ENCODE assay signal across 9 mouse cellular contexts in the genomic region with DNA sequence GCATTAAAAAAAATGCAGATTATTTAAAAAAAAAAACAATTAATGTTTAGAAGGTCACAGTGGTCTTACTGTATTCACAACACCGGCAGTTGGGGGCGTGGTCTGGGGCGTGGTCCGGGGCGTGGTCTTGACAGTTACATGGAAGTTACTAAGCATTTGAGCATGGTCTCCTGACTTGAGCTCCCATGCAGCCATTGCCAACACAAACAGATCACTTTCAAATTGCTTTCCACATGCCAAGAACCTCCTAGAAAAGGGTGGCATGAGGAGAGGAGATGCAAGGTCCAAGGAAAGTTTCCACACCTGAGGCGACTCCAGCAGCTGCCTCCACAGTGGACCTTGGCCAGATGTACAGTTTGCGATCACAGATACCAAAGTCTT. TPM values are rescaled to one million over a fixed set of nuclear protein-coding genes. Genes with fewer than 3 reads are reported as not detected.
DNase-seq lines count a peak whose midpoint lies in the region; ATAC-seq and TF ChIP-seq lines count a peak whose summit lies in the region.
"Had no signal": no experiment of that assay in that cellular context is flagged by ENCODE, and none has a peak within 500 bp of the region (broad histone marks: within the 10 kb centered on the region; RNA-seq: fewer than 3 reads in every experiment).

No protein-coding gene starts in this region.

- DNase-seq in gastrocnemius, postnatal 10 days: peak; percentile 22
- DNase-seq in gastrocnemius, postnatal 25 days: no peak
- peak; percentile 28 for DNase-seq in ES-E14 (ENCODE audit: low read depth, low spot score)
- DNase-seq in embryonic facial prominence, embryonic 14.5 days (ENCODE audit: low spot score): peak; percentile 58
- DNase-seq in urinary bladder, adult 18-20 months (ENCODE audit: low spot score in 2 of 2): no peak
- DNase-seq in layer of hippocampus, postnatal 14 days (ENCODE audit: low spot score in 2 of 2): no peak

- peak overlapping the region; percentile 18; the same call in 1 of the 2 replicates for H3K4me2 ChIP-seq in embryonic facial prominence, embryonic 14.5 days (ENCODE audit: low read depth, low read length)
- H3K4me2 ChIP-seq in liver, embryonic 12.5 days: peak overlapping the region; percentile 30
- H3K4me2 ChIP-seq in intestine, postnatal 0 days (replicated peaks; ENCODE audit: low read depth): no peak overlapping the region

- H3K36me3 ChIP-seq in ES-E14 (ENCODE audit: control insufficient read depth, insufficient read depth, low read length, poor library complexity, severe bottlenecking): no peaks in the 10 kb centered on the region
- H3K36me3 ChIP-seq in embryonic facial prominence, embryonic 14.5 days (ENCODE audit: control insufficient read depth, insufficient read depth, low read length): no peaks in the 10 kb centered on the region
- no peaks in the 10 kb centered on the region for H3K36me3 ChIP-seq in liver, embryonic 12.5 days
- H3K36me3 ChIP-seq in intestine, postnatal 0 days (ENCODE audit: control insufficient read depth, insufficient read depth): no peaks in the 10 kb centered on the region

- no peak for TF ChIP-seq CTCF in intestine, postnatal 0 days (IDR thresholded peaks at IDR 0.05; ENCODE audit: low read depth)

- H3K4me1 ChIP-seq in ES-E14 (ENCODE audit: control insufficient read depth in 2 of 2, insufficient read depth in 2 of 2, low read length in 2 of 2, poor library complexity in 1 of 2): peaks cover 0 to 7% of the 10 kb centered on the region in 2 experiments; a peak in 2 of 4 replicates
- peaks cover 6% of the 10 kb centered on the region; the same call in 1 of the 2 replicates for H3K4me1 ChIP-seq in embryonic facial prominence, embryonic 14.5 days (ENCODE audit: control insufficient read depth, insufficient read depth, low read length)
- H3K4me1 ChIP-seq in liver, embryonic 12.5 days: peaks cover 10% of the 10 kb centered on the region
- H3K4me1 ChIP-seq in intestine, postnatal 0 days (replicated peaks; ENCODE audit: control insufficient read depth, insufficient read depth, low read length): no peaks in the 10 kb centered on the region

- H3K27me3 ChIP-seq in embryonic facial prominence, embryonic 14.5 days (replicated peaks; ENCODE audit: control insufficient read depth, insufficient read depth, low read length): no peaks in the 10 kb centered on the region
- peaks cover 14% of the 10 kb centered on the region; the same call in 1 of the 2 replicates for H3K27me3 ChIP-seq in liver, embryonic 12.5 days (replicated peaks)
- H3K27me3 ChIP-seq in intestine, postnatal 0 days (replicated peaks; ENCODE audit: control insufficient read depth, insufficient read depth, low read length): no peaks in the 10 kb centered on the region

- no peak overlapping the region for H3K9ac ChIP-seq in ES-E14 (ENCODE audit: insufficient read depth, low read depth, low read length, poor library complexity, severe bottlenecking)
- H3K9ac ChIP-seq in embryonic facial prominence, embryonic 14.5 days (ENCODE audit: low read depth, low read length): no peak overlapping the region
- no peak overlapping the region for H3K9ac ChIP-seq in liver, embryonic 12.5 days
- H3K9ac ChIP-seq in intestine, postnatal 0 days (ENCODE audit: low read depth, low read length): no peak overlapping the region

- no peak overlapping the region for H3K4me3 ChIP-seq in ES-E14 (ENCODE audit: insufficient read depth in 1 of 2, low read depth in 1 of 2, low read length in 2 of 2, poor library complexity in 1 of 2, severe bottlenecking in 1 of 2)
- no peak overlapping the region for H3K4me3 ChIP-seq in embryonic facial prominence, embryonic 14.5 days (ENCODE audit: low read depth, low read length)
- H3K4me3 ChIP-seq in liver, embryonic 12.5 days: no peak overlapping the region
- no peak overlapping the region for H3K4me3 ChIP-seq in intestine, postnatal 0 days (ENCODE audit: low read depth, low read length)

- ATAC-seq in embryonic facial prominence, embryonic 14.5 days (ENCODE audit: low read depth): no peak
- ATAC-seq in liver, embryonic 12.5 days: no peak
- ATAC-seq in intestine, postnatal 0 days: no peak

- WGBS in embryonic facial prominence, embryonic 14.5 days: 30% methylated on average over 7 of the region's 7 CpGs
- 24% methylated on average over 7 of the region's 7 CpGs for WGBS in liver, embryonic 12.5 days (ENCODE audit: insufficient replicate concordance)
- WGBS in intestine, postnatal 0 days: 25% methylated on average over 7 of the region's 7 CpGs

- no peak overlapping the region for H3K27ac ChIP-seq in ES-E14 (ENCODE audit: insufficient read depth, low read depth, low read length, poor library complexity, severe bottlenecking)
- H3K27ac ChIP-seq in embryonic facial prominence, embryonic 14.5 days (replicated peaks; ENCODE audit: low read depth, low read length): no peak overlapping the region
- no peak overlapping the region for H3K27ac ChIP-seq in liver, embryonic 12.5 days
- no peak overlapping the region for H3K27ac ChIP-seq in intestine, postnatal 0 days (ENCODE audit: low read depth, low read length)

- no peaks in the 10 kb centered on the region for H3K9me3 ChIP-seq in ES-E14 (ENCODE audit: control insufficient read depth, insufficient read depth, low read depth, low read length)
- no peaks in the 10 kb centered on the region for H3K9me3 ChIP-seq in embryonic facial prominence, embryonic 14.5 days (ENCODE audit: control insufficient read depth, low read length)
- no peaks in the 10 kb centered on the region for H3K9me3 ChIP-seq in liver, embryonic 12.5 days (replicated peaks)
- H3K9me3 ChIP-seq in intestine, postnatal 0 days (ENCODE audit: control insufficient read depth): no peaks in the 10 kb centered on the region

- in situ Hi-C loops in ES-E14 (cut with MboI; ENCODE audit: low sequenced_read_pairs in 2 of 2, unreplicated experiment in 2 of 2): no loop called here

TF ChIP-seq in ES-E14, 5 proteins besides CTCF, POLR2A, EP300 and RAD21:
- TF ChIP-seq HCFC1 (IDR thresholded peaks at IDR 0.05; ENCODE audit: borderline replicate concordance, insufficient read depth, low read length) (no peak), ZC3H11A (IDR thresholded peaks at IDR 0.05; ENCODE audit: borderline replicate concordance, low read depth, low read length) (no peak), MAFK (IDR thresholded peaks at IDR 0.05; ENCODE audit: insufficient read depth, low read depth, low read length) (no peak), ZNF384 (IDR thresholded peaks at IDR 0.05; ENCODE audit: low read depth, low read length) (no peak), CHD2 (IDR thresholded peaks at IDR 0.05; ENCODE audit: low read depth, low read length) (no peak)

RNA-seq across cellular contexts. Expression of a gene that starts 40.6 kb away (rescaled TPM):
- total RNA-seq in gastrocnemius, postnatal 10 days (2021): 1 to 10 TPM in 1 of 2 experiments, under 1 TPM in 1; 0.59 to 1.1 TPM
- total RNA-seq in gastrocnemius, postnatal 25 days (2021): under 1 TPM in 1 of 2 experiments, not detected in 1; 0.48 TPM
- total RNA-seq in ES-E14 (2012; rRNA removed): 2.1 and 2.5 TPM in 2 replicates
- polyA plus RNA-seq in embryonic facial prominence, embryonic 14.5 days (2014; fragmentation: Nextera tagmentation; extraction: Ambion mirVana): 0.15 TPM in 1 of 2 replicates, not detected in the other
- not detected in 2 replicates for polyA plus RNA-seq in liver, embryonic 12.5 days (2016; fragmentation: Nextera tagmentation; extraction: Ambion mirVana)
- 1 to 10 TPM; 1.4 to 1.7 TPM for total RNA-seq in layer of hippocampus, postnatal 14 days (2021)
- not detected in 2 replicates for polyA plus RNA-seq in intestine, postnatal 0 days (2015; fragmentation: Nextera tagmentation; extraction: Ambion mirVana)
- polyA plus RNA-seq: large intestine, adult 2 months had no signal

Comparison
In these comparisons a context has a peak if more than half of its experiments do, and no peak if none do; other contexts are left out.
1. DNase-seq: peak in gastrocnemius, postnatal 10 days (single experiment), ES-E14 (single experiment) and embryonic facial prominence, embryonic 14.5 days (single experiment); none in gastrocnemius, postnatal 25 days (single experiment), urinary bladder, adult 18-20 months (0 of 2) and layer of hippocampus, postnatal 14 days (0 of 2).